Mouse (Mus musculus): Measurements from ENCODE around the gene Chd5. TPM values are rescaled to one million over a fixed set of nuclear protein-coding genes. Genes with fewer than 3 reads are reported as not detected.

Gene Chd5
- total RNA-seq, 2 experiments from 2014 or later = 0.12 TPM; not detected in 1

GRCm38 (mm10) chr4:152434836-152435235 lies 96.4 kb downstream of the Chd5 start:
- peak; percentile 87 for DNase-seq (ENCODE audit: low spot score)

GRCm38 (mm10) chr4:152435255-152435654 lies 96.8 kb downstream of the Chd5 start:
- DNase-seq (ENCODE audit: low spot score) = peak; percentile 67

Other genes with a start within 250 kb of the Chd5 start
- gene Tnfrsf25, start 222.7 kb upstream of the Chd5 start, total RNA-seq (2021) = 1 to 10 TPM; 1.0 to 1.8 TPM
- under 1 TPM; 0.36 to 0.59 TPM for gene Espn, start 186.3 kb upstream of the Chd5 start, total RNA-seq (2021)
- not detected for gene Hes2, start 179.8 kb upstream of the Chd5 start, total RNA-seq (2021)
- gene Acot7, start 160.5 kb upstream of the Chd5 start, total RNA-seq (2021) = 10 to 100 TPM; 16.2 to 18.8 TPM
- gene Gpr153, start 64.4 kb upstream of the Chd5 start, total RNA-seq (2021) = 1 to 10 TPM; 3.4 to 4.5 TPM
- gene Hes3, start 47.0 kb upstream of the Chd5 start, total RNA-seq (2021) = not detected
- gene Icmt, start 41.4 kb upstream of the Chd5 start, total RNA-seq (2021) = 10 to 100 TPM; 19.8 to 19.9 TPM
- gene Rnf207, start 19.7 kb upstream of the Chd5 start, total RNA-seq (2021) = not detected
- 100 to 1,000 TPM; 249 to 251 TPM for gene Rpl22, start 12.9 kb upstream of the Chd5 start, total RNA-seq (2021)
- 1 to 10 TPM in 1 of 2 experiments, under 1 TPM in 1; 0.85 to 1.1 TPM for gene Nphp4, start 138.1 kb downstream of the Chd5 start, total RNA-seq (2021)
- 1 to 10 TPM in 1 of 2 experiments, under 1 TPM in 1; 0.95 to 1.2 TPM for gene Kcnab2, start 139.2 kb downstream of the Chd5 start, total RNA-seq (2021)